Mouse (Mus musculus): ENCODE data around the gene Ybx1. TPM values are rescaled to one million over a fixed set of nuclear protein-coding genes. Genes with fewer than 3 reads are reported as not detected.
A peak's percentile ranks its signal among the peaks of the same experiment; 100 is the strongest.

The Ybx1 gene
- polyA plus RNA-seq, 1 experiment from 2014 or later: 590 TPM

DNA sequence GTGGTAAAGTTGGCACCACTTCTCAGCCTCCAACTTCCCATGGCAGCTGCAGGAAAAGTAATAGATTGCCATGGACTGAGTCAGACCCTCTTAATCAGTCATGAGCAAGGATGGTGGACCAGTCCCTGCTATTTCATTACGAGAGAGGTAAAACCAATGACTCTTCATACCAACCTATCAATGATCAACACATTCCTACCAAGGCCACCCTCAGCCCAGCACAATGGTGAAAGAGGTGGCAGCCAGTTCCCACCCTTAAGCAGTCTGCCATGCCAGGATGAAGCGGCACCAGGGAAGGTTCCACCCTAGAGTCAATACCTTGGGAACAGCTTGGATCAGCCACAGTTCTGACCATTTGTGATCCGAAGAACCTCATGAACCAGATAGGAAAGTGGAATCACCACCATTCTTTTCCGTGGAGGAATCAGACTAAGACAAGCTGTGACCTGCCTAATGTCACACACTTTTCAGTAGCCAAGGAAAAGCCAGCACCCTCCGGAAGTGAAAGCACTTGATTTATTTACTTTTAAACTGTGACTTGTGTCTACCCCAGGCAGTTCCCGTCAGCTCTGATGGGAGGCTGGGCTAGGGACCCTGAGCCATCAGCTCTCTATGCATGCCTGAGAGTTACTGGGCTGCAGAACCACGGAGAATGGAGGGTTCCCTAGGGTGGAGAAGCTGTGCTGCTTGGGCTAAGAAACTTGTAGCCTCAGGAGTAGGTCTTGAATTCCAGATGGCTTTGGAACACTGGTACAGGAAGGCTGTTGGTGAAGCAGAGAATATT lies 42.2 kb downstream of the Ybx1 start:
- TF ChIP-seq CTCF (IDR thresholded peaks at IDR 0.05): no peak
- ChIA-PET POLR2A (interaction anchor here (0.8 kb wide), 1 partner anchor 748 kb away, joined by 4 read pairs; no protein-coding TSS in a partner anchor), CTCF (interaction anchor here (1.0 to 1.3 kb wide), 3 partner anchors 13 to 49 kb away, joined by 3 read pairs; no protein-coding TSS in a partner anchor)
- in situ Hi-C loops (cut with MboI; ENCODE audit: low pct_unique_long_range_greater_than_20kb): no loop called here
- DNase-seq (ENCODE audit: low read depth, low spot score): no peak
- peak; percentile 27 for ATAC-seq
- no peaks in the 10 kb centered on the region for H3K27me3 ChIP-seq

- H3K27me3 ChIP-seq: no peaks in the 10 kb centered on the region
- peak; percentile 26 for ATAC-seq
- DNase-seq (ENCODE audit: low read depth, low spot score): no peak
- CTCF ChIA-PET: interaction anchor here (0.9 to 3.1 kb wide), 8 partner anchors 9 to 90 kb away, joined by 3 to 17 read pairs (median 4); partner anchors contain the start of genes AU022252 and P3h1
- TF ChIP-seq CTCF (IDR thresholded peaks at IDR 0.05): no peak
- POLR2A ChIA-PET: interaction anchor here (0.6 kb wide), 2 partner anchors 9 to 597 kb away, joined by 3 read pairs; no protein-coding TSS in a partner anchor
- in situ Hi-C loops (cut with MboI; ENCODE audit: low pct_unique_long_range_greater_than_20kb): loop anchor here (5.0 to 10.0 kb wide), 4 partner anchors 44 to 416 kb away; partner anchors contain the start of genes Foxj3, Frg2f1 and Ybx1
Measured at GRCm38 (mm10) chr4:119248407-119248965, 45.9 kb downstream of the Ybx1 start.

DNA sequence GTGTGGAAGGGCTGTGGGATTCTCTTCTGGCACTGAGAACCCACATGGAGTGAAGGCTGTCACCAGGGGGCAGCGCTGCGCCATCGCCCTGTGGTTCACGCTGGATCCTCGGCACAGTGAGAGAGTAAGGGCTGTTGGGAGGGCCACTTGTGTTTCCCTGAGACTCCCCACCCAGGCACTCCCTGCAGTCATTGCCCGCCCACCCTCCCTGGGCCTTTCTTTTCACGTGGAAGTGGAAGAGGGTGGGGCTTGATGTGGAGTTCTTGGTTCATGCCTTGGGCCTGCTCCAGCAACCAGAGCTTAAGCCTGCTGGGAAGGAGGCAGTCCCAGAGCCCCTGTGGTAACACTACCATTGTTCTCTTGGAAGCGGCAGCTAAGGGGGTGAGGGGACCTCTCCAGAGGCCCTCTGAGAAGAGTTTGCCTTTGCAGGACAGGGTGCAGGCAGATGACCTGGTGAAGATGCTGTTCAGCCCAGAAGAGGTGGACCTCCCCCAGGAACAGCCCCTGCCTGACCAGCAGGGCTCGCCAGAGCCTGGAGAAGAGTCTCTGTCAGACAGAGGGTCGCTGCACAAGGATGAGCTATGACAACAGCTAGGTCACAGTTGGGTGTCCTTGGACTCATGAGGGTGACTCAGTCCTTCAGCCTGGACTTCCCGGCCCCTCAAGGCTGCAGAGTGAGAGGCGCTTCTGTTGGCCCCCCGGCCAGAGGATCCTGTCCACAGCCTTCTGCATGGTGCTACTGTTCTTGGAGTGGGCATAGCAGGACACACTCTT lies 46.8 kb downstream of the Ybx1 start:
- in situ Hi-C loops (cut with MboI; ENCODE audit: low pct_unique_long_range_greater_than_20kb): loop anchor here (5.0 to 10.0 kb wide), 4 partner anchors 45 to 417 kb away; partner anchors contain the start of genes Foxj3, Frg2f1 and Ybx1
- POLR2A ChIA-PET: interaction anchor here (0.6 kb wide), 1 partner anchor 10 kb away, joined by 3 read pairs; no protein-coding TSS in a partner anchor
- ATAC-seq: peak; percentile 41
- CTCF ChIA-PET: interaction anchor here (0.9 to 3.1 kb wide), 9 partner anchors 8 to 131 kb away, joined by 3 to 17 read pairs (median 4); partner anchors contain the start of genes AU022252 and P3h1
- TF ChIP-seq CTCF (IDR thresholded peaks at IDR 0.05): no peak
- no peaks in the 10 kb centered on the region for H3K27me3 ChIP-seq
- no peak for DNase-seq (ENCODE audit: low read depth, low spot score)

DNA sequence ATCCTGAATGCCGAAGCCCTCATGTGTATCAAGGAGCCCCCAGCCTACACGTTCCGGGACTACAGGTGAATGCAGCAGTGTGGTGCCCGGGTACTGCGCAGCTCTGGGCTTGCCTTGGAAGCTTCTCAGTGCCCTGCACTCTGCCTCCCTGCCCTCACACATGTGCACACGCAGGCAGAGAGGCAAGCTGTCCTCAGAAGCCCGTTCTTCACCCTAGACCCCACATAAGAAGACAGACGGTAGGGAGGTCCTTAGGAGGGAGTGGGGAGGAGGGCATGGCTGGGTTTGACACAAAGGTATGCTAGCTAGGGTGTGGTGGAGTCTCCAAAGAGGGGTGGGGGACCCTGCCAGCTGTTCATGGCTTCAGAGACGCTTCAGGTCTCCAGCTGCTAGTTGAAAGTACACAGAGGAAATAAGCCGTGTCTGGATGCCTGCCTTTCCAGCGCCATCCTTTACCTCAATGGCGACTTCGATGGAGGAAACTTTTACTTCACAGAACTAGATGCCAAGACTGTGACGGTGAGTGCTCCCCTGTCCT lies 47.6 kb downstream of the Ybx1 start:
- ChIA-PET POLR2A (no interaction called here), CTCF (interaction anchor here (1.1 to 3.1 kb wide), 5 partner anchors 7 to 132 kb away, joined by 3 to 17 read pairs (median 5); partner anchors contain the start of genes AU022252 and P3h1)
- in situ Hi-C loops (cut with MboI; ENCODE audit: low pct_unique_long_range_greater_than_20kb): loop anchor here (5.0 to 10.0 kb wide), 4 partner anchors 46 to 418 kb away; partner anchors contain the start of genes Foxj3, Frg2f1 and Ybx1
- H3K27me3 ChIP-seq: no peaks in the 10 kb centered on the region
- no peak for ATAC-seq
- no peak for DNase-seq (ENCODE audit: low read depth, low spot score)
- TF ChIP-seq CTCF (IDR thresholded peaks at IDR 0.05): no peak

DNA sequence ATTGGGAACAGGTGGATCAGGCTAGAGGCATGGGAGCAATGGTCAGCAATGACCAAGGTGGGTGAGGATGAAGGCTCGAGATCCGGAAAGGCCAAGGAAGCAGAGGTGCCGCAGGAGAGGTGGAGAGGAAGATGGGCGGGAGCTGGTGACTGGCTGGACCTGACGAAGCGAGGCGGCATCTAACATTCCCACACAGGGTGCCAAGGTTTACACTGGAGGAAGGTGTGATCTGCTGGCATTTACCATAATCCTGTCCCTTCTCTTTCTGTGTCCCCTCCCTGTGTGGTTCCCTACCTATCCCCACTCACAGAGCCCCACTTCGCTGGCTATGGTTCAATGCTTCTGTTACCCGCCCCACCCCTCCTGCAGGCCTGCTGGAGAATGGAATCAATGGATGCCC lies 48.4 kb downstream of the Ybx1 start:
- no peaks in the 10 kb centered on the region for H3K27me3 ChIP-seq
- DNase-seq (ENCODE audit: low read depth, low spot score) (no peak), ATAC-seq (no peak)
- ChIA-PET POLR2A (no interaction called here), CTCF (interaction anchor here (1.0 to 3.1 kb wide), 6 partner anchors 7 to 93 kb away, joined by 3 to 17 read pairs (median 4); partner anchors contain the start of genes AU022252 and P3h1)
- in situ Hi-C loops (cut with MboI; ENCODE audit: low pct_unique_long_range_greater_than_20kb): loop anchor here (5.0 to 10.0 kb wide), 4 partner anchors 46 to 419 kb away; partner anchors contain the start of genes Foxj3, Frg2f1 and Ybx1
- TF ChIP-seq CTCF (IDR thresholded peaks at IDR 0.05): no peak

DNA sequence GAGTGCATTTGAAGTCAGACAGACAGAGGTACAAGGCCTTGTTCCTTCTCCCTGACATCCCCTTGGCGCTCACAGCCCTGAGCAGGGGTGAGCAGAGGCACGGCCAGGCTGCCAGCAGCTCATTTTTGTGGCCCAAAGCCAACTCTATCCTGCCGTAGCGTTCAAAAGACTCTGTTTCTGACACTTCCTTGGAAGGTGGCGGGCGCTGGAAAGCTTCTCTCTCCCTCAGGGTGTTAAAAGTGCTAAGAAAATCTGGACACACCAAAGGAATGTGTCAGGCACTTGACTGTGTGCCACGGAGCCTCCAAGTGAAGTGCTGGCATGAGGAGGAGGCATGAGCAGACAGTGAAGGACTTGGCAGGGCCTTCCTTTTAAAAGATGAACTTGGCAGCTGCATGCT lies 48.8 kb downstream of the Ybx1 start:
- no peak for DNase-seq (ENCODE audit: low read depth, low spot score)
- no peak for ATAC-seq
- POLR2A ChIA-PET: no interaction called here
- no peak for TF ChIP-seq CTCF (IDR thresholded peaks at IDR 0.05)
- CTCF ChIA-PET: interaction anchor here (0.7 to 3.1 kb wide), 6 partner anchors 9 to 93 kb away, joined by 3 to 17 read pairs (median 4); partner anchors contain the start of genes AU022252 and P3h1
- no peaks in the 10 kb centered on the region for H3K27me3 ChIP-seq
- in situ Hi-C loops (cut with MboI; ENCODE audit: low pct_unique_long_range_greater_than_20kb): loop anchor here (5.0 to 10.0 kb wide), 4 partner anchors 47 to 419 kb away; partner anchors contain the start of genes Foxj3, Frg2f1 and Ybx1

DNA sequence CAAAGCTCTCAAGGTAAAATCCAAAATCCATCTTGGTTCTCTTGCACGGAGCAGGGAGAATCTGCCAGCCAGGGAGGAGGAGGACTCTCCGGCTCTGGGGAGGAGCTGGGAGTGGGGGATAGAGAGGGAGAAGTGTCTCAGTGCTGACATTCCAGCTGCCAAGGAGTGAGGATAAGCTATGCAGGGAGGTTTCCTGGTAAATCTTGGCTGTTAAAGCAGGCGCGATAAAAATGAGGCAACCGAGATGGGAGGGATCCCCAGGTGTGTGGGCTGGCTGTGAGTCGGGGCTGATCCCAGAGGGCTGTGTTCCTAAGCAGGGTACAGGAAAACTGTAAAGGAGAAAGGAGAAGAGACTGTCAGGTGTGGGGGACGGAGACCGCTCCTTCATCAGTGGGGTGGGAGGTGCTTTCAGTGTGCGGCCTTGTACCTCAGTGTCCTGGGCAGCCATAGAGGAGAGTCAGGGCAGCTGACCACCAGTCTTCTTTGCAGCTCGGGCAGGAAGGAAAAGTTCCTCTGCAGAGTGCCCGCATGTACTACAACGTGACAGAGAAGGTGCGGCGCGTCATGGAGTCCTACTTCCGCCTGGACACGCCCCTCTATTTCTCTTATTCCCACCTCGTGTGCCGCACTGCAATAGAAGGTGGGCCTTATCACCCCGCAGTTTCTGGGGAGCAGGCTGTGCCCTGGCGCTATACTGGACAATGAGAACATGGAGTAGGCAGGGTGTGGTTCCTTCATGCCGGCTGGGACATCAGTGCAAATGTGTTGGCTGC lies 49.8 kb downstream of the Ybx1 start:
- no peaks in the 10 kb centered on the region for H3K27me3 ChIP-seq
- no peak for TF ChIP-seq CTCF (IDR thresholded peaks at IDR 0.05)
- in situ Hi-C loops (cut with MboI; ENCODE audit: low pct_unique_long_range_greater_than_20kb): loop anchor here (5.0 to 10.0 kb wide), 5 partner anchors 48 to 420 kb away; partner anchors contain the start of genes Ccdc30, Foxj3, Frg2f1 and Ybx1
- ATAC-seq (no peak), DNase-seq (ENCODE audit: low read depth, low spot score) (no peak)
- ChIA-PET CTCF (interaction anchor here (0.7 to 2.3 kb wide), 4 partner anchors 10 to 93 kb away, joined by 3 to 5 read pairs (median 3); no protein-coding TSS in a partner anchor), POLR2A (interaction anchor here (1.4 to 1.6 kb wide), 2 partner anchors 10 to 13 kb away, joined by 3 to 4 read pairs; no protein-coding TSS in a partner anchor)

DNA sequence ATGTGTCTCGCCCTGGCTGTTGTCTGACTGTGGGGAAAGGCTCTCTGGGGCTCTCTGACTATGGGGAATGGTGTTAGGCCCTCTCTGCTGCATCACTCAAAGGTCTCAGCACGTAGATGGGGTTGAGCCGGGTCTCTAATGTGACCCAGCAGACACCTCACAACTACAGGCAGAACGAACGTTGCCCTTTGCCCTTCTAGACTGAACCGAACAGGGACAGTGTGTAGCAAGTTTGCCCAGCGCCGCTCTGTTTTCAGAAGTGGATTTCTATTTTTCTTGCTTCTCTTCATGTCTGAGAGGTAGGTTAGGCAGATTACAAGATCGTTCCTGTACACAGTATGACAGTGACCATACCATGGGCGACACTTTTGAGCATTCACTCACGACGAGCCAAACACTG lies 51.8 kb downstream of the Ybx1 start:
- in situ Hi-C loops (cut with MboI; ENCODE audit: low pct_unique_long_range_greater_than_20kb): loop anchor here (5.0 to 10.0 kb wide), 3 partner anchors 175 to 422 kb away; partner anchors contain the start of genes Ccdc30, Foxj3 and Frg2f1
- ATAC-seq: no peak

More for the DNA sequence above, 51.8 kb downstream of the Ybx1 start:
- DNase-seq (ENCODE audit: low read depth, low spot score): no peak
- no peaks in the 10 kb centered on the region for H3K27me3 ChIP-seq
- CTCF ChIA-PET: no interaction called here
- TF ChIP-seq CTCF (IDR thresholded peaks at IDR 0.05): no peak
- POLR2A ChIA-PET: no interaction called here
